Mouse (Mus musculus) layer of hippocampus, postnatal 10 days (tissue): ENCODE results near the gene P4ha2. TPM values are rescaled to one million over a fixed set of nuclear protein-coding genes. Genes with fewer than 3 reads are reported as not detected.

ENCODE experiments used
- total RNA-seq, 2 experiments: library from RNA; stranded (reverse); gene quantifications; 2 replicates each; pipeline ENCODE4 v1.2.3; 2021

The P4ha2 gene
- total RNA-seq, 2 experiments from 2014 or later, result 17.2 to 19.9 TPM

Other genes starting within 250 kb of the P4ha2 start
- 1 to 10 TPM; 1.4 to 3.6 TPM for gene Gm12216, start 240.8 kb upstream of the P4ha2 start, total RNA-seq
- gene Slc22a5, start 208.4 kb upstream of the P4ha2 start, total RNA-seq, result 10 to 100 TPM; 13.3 to 15.8 TPM
- 1 to 10 TPM; 3.7 to 4.1 TPM for gene Slc22a21, start 119.8 kb upstream of the P4ha2 start, total RNA-seq
- gene Slc22a4, start 72.0 kb upstream of the P4ha2 start, total RNA-seq, result 1 to 10 TPM; 6.7 to 7.6 TPM
- 10 to 100 TPM; 17.9 to 18.5 TPM for gene Pdlim4, start 31.1 kb upstream of the P4ha2 start, total RNA-seq
- gene Csf2, start 149.6 kb downstream of the P4ha2 start, total RNA-seq, result not detected
- gene Il3, start 167.2 kb downstream of the P4ha2 start, total RNA-seq, result not detected
- 100 to 1,000 TPM; 125 to 132 TPM for gene Acsl6, start 203.7 kb downstream of the P4ha2 start, total RNA-seq